Mouse (Mus musculus): Measurements from ENCODE around the gene Lrrc23. TPM values are rescaled to one million over a fixed set of nuclear protein-coding genes. Genes with fewer than 3 reads are reported as not detected.
A peak's percentile ranks its signal among the peaks of the same experiment; 100 is the strongest.
"Not testable (repeated sequence)": the region's sequence is repeated elsewhere in the genome, so short reads cannot be mapped to it uniquely, and the experiment has no call there.

The Lrrc23 gene
- total and polyA plus RNA-seq, 2 experiments from 2014 or later = 13.7 to 14.7 TPM

DNA sequence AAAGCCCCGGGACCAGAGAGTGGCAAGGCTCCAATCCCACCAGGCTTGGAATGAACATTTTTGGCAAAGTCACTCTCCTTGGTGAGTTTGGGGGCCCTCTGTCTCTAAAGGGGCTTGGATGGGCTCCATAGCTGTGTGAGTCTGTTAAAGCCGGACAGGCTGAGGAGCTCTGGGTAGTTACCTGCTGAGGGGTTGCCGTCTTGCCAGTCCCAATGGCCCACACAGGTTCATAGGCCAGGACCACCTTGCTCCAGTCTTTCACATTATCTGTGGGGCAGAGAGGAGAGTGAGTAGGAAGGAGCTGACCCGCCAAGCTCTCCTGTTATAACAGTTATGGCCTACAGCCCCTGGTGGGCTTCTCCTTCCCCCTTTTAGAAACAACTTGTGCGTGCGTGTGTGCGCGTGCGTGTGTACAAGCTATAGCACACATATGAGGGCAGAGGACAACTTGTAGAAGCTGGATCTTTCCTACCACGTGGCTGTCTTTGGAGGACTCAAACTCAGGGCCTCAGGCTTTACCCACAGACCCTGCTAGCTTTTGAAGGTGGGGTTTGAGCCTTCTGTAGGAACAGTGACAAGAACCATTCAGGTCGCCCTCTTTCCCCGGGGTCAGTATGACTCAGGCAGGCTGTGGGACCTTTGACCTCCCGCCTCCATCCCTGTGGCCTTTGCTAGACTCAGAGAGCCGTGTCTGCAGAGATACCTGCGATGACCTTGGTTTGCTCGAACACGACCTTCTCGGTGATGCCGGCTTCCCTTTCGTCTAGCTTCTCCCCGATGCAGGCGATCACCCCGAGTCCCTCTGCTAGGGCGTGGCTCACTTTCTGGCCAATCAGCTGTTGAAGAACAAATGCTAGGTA is 32.4 kb upstream of the Lrrc23 start:
- 0 out of 2 replicates have a peak overlapping the region, but pooled peaks have one; percentile 73 for H3K9ac ChIP-seq
- no peak overlapping the region for H3K27ac ChIP-seq (ENCODE audit: low read depth, low read length)
- 84% methylated on average over 24 of the region's 24 CpGs for WGBS
- H3K4me1 ChIP-seq (ENCODE audit: insufficient read depth) = peaks cover 27% of the 10 kb centered on the region
- DNase-seq (no peak), ATAC-seq (no peak)
- peak overlapping the region; percentile 57; the same call in 1 of the 2 replicates for H3K4me3 ChIP-seq (ENCODE audit: low read depth, low read length)
- H3K4me2 ChIP-seq (ENCODE audit: low read depth) = peak overlapping the region; percentile 90; the same call in 1 of the 2 replicates
- H3K36me3 ChIP-seq (ENCODE audit: insufficient read depth) = peaks cover 28% of the 10 kb centered on the region
- H3K9me3 ChIP-seq (ENCODE audit: low read length) = no peaks in the 10 kb centered on the region
- TF ChIP-seq CTCF (IDR thresholded peaks at IDR 0.05; ENCODE audit: low read depth) = no peak
- H3K27me3 ChIP-seq (ENCODE audit: insufficient read depth, low read length) = no peaks in the 10 kb centered on the region

- Histone ChIP-seq H3K27me3 (ENCODE audit: insufficient read depth, low read length) (no peaks in the 10 kb centered on the region), H3K4me1 (ENCODE audit: insufficient read depth) (peaks cover 27% of the 10 kb centered on the region), H3K4me2 (ENCODE audit: low read depth) (no peak overlapping the region), H3K9ac (no peak overlapping the region), H3K4me3 (ENCODE audit: low read depth, low read length) (no peak overlapping the region), H3K36me3 (ENCODE audit: insufficient read depth) (peaks cover 22% of the 10 kb centered on the region), H3K27ac (ENCODE audit: low read depth, low read length) (no peak overlapping the region), H3K9me3 (ENCODE audit: low read length) (no peaks in the 10 kb centered on the region)
- no peak for TF ChIP-seq CTCF (IDR thresholded peaks at IDR 0.05; ENCODE audit: low read depth)
- 79% methylated on average over 4 of the region's 4 CpGs for WGBS
- ATAC-seq (no peak), DNase-seq (no peak)
These were observed 31.8 kb upstream of the Lrrc23 start for GRCm38 (mm10) chr6:124811403-124811665.

DNA sequence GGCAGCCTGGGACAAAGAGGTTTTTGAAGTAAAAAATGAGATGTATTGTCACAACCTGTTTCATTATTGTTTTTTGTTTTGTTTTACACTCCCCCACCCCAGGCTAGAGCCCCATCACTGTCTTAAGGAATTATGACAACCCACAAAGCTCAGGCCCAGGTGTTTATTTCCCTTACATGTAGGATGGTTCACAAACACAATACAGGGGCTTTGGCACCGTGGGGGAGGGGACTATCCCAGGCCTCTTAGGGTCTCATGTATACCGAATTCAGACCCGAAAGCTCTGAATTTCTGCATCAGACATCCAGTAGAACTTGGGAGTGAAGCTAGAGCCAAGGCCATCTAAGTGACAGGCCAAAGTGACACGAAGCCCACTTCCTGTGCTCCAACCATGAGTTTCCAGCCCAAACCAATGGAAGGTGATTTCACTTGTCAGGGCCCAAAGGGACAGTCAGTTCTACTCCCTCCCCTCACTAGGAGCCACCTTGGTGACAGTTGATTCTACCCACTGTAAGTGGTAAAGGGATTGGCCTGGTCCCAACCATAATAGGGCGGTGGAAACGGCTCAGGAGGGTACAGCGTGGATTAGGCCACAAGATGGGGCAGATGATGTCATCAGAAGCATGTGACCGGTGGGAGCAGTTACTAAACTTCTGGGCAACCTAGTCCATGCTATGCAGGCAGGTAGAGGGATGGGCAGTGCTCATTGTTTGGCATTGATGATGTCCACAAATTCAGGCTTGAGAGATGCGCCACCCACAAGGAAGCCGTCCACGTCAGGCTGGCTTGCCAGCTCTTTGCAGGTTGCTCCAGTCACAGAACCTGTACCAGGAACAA is 31.3 kb upstream of the Lrrc23 start:
- not testable (repeated sequence) for H3K4me2 ChIP-seq (ENCODE audit: low read depth)
- 76% methylated on average over 10 of the region's 11 CpGs for WGBS

DNA sequence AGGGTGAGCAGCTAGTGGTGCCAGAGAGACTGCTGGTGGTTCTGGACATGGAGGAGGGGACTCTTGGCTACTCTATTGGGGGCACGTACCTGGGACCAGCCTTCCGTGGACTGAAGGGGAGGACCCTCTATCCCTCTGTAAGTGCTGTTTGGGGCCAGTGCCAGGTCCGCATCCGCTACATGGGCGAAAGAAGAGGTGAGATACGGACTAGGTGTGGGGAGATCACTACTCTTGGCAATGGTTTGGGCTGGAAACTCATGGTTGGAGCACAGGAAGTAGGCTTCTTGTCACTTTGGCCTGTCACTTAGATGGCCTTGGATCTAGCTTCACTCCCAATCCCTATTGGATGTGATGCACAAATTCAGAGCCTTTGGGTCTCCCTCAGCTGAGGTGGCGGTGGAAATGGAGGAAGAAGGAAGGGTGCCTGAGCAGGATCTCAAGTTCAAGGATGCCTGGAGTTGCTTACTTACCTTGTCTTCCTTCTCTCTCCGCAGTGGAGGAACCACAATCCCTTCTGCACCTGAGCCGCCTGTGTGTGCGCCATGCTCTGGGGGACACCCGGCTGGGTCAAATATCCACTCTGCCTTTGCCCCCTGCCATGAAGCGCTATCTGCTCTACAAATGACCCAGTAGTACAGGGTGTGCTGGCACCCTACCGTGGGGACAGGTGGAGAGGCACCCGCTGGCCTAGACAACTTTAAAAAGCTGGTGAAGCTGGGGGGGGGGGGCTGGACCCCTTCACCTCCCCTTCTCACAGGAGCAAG is 30.4 kb upstream of the Lrrc23 start:
- no peak for ATAC-seq
- TF ChIP-seq CTCF (IDR thresholded peaks at IDR 0.05; ENCODE audit: low read depth) = no peak
- Histone ChIP-seq H3K27ac (ENCODE audit: low read depth, low read length) (no peak overlapping the region), H3K9ac (peak overlapping the region; percentile 50; the same call in 1 of the 2 replicates), H3K4me2 (ENCODE audit: low read depth) (peak overlapping the region; percentile 58), H3K9me3 (ENCODE audit: low read length) (no peaks in the 10 kb centered on the region), H3K36me3 (ENCODE audit: insufficient read depth) (peaks cover 14% of the 10 kb centered on the region), H3K27me3 (ENCODE audit: insufficient read depth, low read length) (no peaks in the 10 kb centered on the region), H3K4me3 (ENCODE audit: low read depth, low read length) (peak overlapping the region; percentile 41; the same call in 1 of the 2 replicates), H3K4me1 (ENCODE audit: insufficient read depth) (peaks cover 27% of the 10 kb centered on the region)
- 48% methylated on average over 14 of the region's 14 CpGs for WGBS
- DNase-seq = peak; percentile 20

More for the DNA sequence above, 31.3 kb upstream of the Lrrc23 start:
- H3K9me3 ChIP-seq (ENCODE audit: low read length); DNase-seq; ATAC-seq; H3K27ac ChIP-seq (ENCODE audit: low read depth, low read length); H3K27me3 ChIP-seq (ENCODE audit: insufficient read depth, low read length); H3K9ac ChIP-seq; H3K4me3 ChIP-seq (ENCODE audit: low read depth, low read length): not testable (repeated sequence)
- Histone ChIP-seq H3K36me3 (ENCODE audit: insufficient read depth) (peaks cover 20% of the 10 kb centered on the region), H3K4me1 (ENCODE audit: insufficient read depth) (peaks cover 27% of the 10 kb centered on the region)

- DNase-seq = peak; percentile 70
- peak overlapping the region; percentile 59; the same call in 1 of the 2 replicates for H3K27ac ChIP-seq (ENCODE audit: low read depth, low read length)
- peak overlapping the region; percentile 58 for H3K4me2 ChIP-seq (ENCODE audit: low read depth)
- peak overlapping the region; percentile 50 for H3K9ac ChIP-seq
- 1% methylated on average over 35 of the region's 35 CpGs for WGBS
- H3K4me3 ChIP-seq (ENCODE audit: low read depth, low read length) = peak overlapping the region; percentile 41
- H3K9me3 ChIP-seq (ENCODE audit: low read length) = no peaks in the 10 kb centered on the region
- peak; percentile 74 for TF ChIP-seq CTCF (IDR thresholded peaks at IDR 0.05; ENCODE audit: low read depth)
- ATAC-seq = peak; percentile 12; the same call in 1 of the 2 replicates
- peaks cover 13% of the 10 kb centered on the region for H3K36me3 ChIP-seq (ENCODE audit: insufficient read depth)
- H3K27me3 ChIP-seq (ENCODE audit: insufficient read depth, low read length) = no peaks in the 10 kb centered on the region
- peaks cover 22% of the 10 kb centered on the region for H3K4me1 ChIP-seq (ENCODE audit: insufficient read depth)
These were observed 29.7 kb upstream of the Lrrc23 start for GRCm38 (mm10) chr6:124809052-124809774.

Data from forebrain, postnatal 0 days (tissue).